Mouse (Mus musculus) embryo, embryonic 10 days (tissue): ENCODE measurements around the gene Slc9a9.

Source experiments
- DNase-seq: peaks from one replicate; pipeline ENCODE4 v3.0.0-alpha.2; 2015; ENCODE audit warnings: low spot score

Slc9a9 gene

DNA sequence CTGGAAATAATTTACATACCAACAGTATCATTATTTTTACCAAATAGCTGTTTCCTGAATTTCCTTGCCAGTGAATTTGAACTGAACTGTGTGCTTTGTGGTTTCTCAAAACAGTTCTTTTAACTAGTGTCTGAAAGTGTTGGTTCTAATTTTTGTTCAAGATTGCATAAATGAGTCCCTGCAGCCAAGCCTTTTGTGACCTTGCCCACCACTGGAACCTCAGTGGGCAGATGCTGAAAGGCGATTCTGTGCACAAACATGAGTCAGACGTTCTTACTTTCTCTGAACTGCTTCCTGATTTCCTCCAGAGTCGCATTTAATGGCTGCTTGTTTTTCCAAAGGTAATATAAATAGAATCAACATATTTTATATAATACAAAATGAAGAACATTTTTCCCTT lies 281.0 kb downstream of the Slc9a9 start:
- no peak for DNase-seq

DNA sequence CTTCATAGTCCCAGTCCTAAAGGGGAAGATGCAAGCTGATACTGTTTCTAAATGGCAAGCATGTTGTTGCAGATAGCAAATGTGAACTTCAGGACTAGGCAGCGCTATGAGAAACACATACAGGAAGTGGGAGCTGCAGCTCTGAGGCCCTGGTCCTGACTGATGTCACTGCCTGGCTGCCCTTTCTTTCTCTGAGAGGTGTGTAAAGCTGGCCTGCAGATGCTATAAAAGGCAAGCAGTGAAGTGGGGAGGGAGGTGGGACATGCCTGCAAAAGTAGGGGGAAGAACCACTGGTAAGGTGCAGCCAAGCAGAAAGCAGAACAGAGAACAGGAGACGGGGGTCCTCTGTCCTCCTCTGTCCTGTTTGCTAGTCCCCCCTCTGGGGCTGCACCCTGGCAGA lies 285.9 kb downstream of the Slc9a9 start:
- no peak for DNase-seq

DNA sequence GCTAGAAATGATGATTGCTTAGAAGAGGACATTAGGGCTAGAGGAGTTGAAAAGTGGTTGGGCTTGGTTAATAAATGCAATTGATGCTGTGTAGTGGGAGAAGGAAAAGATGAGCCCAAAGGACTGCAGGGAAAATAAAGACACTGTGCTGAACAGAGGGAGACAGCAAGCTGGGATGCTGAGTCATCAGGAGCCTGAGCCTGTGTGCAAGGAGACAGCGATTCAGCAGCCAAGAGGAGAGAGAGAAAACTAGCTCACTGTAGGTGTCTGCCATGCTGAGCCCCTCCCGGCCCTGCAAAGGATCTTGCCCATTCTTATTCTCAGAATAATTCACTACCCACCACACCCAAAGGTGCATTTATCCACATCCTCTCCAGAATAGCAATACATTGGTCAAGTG lies 288.7 kb downstream of the Slc9a9 start:
- no peak for DNase-seq

DNA sequence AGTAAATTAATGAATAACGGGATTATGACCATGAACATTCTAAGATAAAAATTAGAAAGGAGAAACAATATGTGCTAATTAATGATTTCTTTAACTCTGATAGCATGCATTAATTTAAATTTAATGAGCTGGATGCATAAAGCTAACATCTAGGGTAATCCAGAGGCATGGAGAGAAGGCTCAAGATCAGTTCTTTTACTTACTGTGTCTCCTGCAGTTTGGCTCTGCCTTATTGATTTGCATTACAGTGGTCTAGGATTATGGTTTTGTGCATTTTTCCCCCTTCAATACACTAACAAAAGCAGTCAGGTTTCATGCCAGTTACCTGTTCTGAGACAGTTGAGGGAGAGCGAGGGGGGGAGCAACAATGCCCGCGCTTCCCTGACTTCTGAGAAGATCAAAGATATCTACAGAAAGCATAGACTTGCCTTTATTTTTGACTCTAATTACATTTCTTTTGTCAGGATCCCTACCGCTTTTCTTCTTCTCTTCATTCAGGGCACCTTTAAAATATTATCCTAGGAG lies 298.9 kb downstream of the Slc9a9 start:
- DNase-seq, result no peak

DNA sequence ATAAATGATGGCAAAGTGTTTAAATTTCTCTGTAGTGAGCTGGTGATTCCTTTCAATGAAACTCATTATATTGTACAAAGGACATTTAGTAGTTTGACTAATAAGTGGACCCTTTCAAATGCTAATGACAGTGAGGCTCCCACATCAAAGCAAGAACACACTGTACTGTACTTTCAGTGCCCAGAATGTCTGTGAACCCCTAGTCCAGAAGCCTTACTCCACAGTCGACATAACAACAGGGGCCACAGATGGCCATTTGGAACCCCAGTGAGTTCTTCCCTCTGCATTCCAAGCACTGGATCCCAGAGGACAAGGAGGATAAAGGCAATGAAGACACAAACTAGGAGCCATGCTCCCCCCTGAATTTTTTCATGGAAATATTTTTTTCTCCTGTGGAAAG lies 299.4 kb downstream of the Slc9a9 start:
- DNase-seq, result no peak

DNA sequence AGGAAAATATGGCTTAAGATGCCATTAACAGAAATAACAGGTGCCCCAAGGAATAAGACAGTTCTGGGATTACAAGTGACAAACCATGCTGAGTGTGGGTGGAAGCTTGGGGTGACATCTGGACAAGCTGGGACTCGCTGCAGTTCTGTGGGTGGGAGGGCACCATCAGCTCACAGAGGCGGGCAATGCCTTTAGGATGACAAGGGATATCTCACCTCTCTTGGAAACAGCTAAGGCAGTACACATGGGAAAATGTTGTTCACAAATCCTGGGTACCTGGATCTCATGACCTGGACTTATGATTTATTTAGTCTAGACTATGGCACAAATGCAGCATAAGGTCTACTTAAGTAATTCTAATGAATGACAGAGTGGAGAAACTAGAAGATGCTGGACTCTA lies 302.3 kb downstream of the Slc9a9 start:
- no peak for DNase-seq

DNA sequence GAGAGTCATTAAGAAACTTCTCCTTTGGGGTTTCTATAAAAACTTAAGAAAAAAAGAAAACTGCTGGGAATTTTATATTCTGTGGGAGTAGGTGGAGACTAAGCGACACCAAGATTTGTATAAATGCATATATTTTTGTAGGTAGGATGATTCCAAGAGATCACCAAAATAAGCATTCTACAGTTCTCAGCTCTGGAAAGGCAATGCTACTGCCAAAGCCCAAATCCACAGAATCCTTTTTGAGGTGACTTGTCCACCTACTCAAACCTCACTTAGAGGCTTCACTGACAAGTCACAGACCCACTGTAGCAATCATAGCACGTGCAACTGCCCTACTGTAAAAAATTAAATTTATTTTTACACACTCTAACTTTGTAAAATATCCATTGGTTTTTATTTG lies 303.0 kb downstream of the Slc9a9 start:
- DNase-seq, result no peak

DNA sequence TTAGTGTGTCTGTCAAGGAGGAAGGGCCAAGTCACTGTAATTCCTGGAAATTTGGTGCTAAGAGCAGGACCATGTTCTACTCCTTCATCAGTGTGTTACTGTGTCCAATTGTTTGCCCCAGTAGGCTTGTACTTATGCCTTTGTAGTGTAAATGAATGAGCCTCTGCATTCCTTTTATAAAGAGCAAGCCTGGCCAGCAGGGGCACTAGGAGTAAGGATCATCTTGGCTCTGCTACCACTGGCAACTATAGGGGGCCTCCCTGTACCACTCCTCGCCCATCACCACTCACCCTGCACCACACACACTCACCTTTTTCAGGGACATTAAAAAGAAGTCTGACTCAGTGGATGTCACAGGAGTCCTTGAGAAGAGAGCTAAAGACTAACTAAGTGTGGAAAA lies 306.5 kb downstream of the Slc9a9 start:
- DNase-seq, result no peak

DNA sequence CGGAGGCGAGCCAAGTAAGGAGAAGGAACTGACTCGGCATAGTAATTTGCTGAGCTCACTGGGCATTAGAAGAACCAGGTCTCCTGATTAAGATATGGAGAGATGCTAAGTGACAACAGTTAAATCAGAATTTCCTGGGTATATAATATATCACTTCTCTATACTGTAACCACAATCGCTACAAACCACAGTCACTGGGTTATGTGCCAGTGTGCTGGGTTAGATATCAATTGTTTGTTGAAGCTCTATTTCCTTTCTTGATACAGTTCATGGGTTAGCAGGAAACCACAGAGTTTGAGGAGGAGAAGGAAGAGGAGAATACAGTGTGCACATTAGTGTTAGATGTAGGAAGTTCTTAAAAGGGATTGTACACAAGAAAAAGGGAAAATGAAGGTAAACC lies 323.9 kb downstream of the Slc9a9 start:
- no peak for DNase-seq

DNA sequence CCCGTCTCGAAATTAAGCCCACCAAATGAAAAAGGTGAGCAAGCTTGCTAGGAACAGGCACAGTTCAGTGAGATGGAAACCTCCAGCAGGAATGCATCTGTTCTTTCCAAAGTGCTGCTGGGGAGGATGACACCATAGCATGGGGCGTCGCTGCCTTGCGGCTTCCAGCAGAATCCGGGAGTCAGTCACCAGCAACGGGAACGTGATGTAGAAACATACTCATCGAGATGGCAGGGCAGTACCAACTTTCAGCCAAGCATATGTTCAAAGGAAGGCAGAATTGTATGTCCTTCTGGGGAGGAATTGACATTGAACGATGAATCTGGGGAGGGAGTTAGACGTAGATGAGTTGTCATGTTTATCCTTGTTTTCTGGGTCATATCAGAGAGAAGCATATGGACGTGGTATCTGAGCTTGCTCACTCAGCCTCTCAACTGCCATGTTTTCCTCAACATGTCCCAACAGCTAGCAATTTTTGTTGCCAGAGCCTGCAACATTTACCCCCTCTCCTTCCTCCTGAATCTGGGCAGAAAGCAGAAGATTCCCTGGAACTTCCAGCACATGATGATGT lies 350.5 kb downstream of the Slc9a9 start:
- no peak for DNase-seq

DNA sequence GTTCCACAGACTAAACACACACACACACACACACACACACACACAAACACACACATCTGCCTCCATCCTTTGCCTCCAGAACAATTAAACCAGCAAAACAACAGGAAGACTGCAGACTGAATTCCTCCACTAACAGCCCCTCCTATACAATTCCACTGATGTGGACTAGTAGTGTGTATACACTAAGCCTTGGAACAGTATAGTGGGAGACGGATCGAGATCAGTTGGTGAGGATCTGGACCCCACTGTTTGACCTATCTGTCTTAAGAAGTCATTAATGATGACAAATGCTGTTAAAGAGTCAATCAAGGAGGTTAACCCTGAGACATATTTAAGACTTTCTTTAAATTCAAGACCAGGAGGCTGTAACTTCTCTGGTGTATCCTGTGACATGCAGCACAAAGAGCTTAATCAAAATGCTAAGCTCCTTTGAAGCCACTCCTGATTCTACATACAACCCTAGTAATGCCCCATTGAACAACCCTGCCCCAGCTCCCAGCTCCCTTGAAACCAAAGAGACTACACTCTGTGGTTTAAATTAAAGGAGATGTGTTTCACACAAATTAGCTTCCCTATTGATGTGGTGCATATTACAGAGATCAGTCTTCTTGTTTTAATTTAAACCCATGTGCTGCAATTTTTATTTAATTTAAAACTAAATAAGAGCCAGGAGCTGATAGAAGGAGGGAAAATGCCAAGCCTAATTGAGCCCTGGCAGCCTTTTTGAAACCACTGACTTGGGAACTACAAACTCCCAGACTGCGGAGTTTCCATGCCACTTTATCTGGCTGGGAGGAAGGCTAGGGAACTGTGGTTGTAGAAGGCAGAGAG lies 364.6 kb downstream of the Slc9a9 start:
- no peak for DNase-seq

DNA sequence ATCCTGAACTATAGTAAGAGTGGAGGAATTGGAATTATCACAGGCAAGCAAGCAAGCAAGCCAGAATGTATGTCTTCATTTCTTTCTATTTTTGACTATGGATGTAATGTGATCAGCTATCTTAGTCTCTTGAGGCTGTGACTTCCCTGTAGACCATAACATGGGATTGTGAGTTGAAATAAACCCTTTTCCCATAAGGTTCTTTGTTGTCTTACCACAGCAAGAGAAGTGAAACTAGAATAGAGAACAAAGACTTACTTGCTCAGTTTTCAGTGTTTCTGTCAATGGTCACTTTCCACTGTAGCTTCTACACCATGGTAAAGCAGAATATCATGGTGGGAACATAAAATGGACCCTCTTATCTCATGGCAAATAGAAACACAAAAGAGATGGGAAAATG lies 366.5 kb downstream of the Slc9a9 start:
- no peak for DNase-seq

DNA sequence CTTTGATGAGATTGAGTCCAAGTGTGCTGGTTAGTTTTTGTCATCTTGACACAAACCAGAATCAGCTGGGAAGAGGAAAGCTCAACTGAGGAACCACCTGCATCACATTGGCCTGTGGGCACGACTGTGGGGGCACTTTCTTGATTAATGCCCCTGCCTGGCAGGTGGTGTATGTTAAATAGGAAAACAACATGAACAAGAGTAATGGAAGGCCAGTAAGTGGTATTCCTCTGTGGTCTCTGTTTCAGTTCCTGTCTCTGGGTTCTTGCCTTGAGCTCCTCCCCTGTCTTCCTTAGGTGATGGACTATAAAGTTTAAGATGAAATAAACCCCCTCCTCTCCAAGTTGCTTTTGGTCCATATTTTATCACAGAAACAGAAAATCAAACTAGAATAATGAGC lies 372.7 kb downstream of the Slc9a9 start:
- DNase-seq, result no peak

DNA sequence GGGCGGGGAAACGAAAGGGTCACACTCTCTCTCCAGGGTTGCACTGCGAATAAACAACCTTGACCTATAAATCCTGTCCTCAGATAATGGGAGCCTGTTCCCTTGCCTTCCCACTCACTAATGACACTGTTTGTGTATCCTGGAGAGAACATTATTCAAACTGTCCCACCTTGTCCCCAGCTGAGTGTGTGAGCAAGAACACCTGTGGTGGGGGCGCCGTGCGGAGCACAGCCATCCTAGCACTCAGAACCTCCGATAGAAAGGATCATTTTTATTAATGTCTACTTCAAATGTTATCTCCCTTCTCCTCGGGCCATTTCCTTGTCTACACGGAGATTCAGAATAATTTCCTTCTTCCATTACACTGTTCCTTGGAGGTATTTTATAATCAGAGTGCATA lies 382.5 kb downstream of the Slc9a9 start:
- no peak for DNase-seq

DNA sequence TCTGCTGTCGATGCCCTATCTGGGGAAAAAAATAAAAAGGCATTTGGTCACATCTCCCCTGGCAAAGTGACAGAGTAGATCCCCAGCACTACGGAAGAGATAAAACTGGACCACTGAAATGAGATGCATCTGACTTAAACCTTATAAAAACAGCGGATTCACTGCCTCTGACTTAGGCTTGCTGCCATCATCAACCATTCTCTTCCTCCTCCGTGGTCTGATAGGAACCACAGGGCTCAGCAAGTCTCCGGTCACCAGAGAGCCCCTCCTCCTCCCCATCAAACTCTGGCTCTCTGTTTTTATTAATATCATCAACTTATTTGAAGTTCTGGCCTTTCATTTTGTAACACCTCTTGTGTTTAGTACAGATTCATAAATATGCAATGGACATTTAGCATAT lies 383.5 kb downstream of the Slc9a9 start:
- no peak for DNase-seq

DNA sequence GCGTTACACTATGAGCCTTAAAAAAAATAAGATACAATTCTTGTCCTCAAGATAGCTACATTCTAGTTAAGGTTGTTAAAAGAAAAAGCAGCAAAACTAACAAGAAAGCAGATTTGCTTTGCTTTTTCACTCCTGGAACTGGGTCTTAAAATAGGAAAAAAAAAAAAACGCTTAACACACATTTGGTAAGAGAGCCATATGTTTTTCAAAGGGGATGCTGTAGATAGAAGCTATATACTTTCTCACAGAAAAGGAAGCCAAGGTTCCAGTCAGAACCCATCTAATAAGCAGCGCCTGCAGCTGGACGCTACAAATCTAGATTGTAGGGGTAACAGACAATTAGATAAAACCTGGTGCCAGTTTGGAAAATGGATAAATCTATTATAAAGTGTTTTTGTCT lies 386.1 kb downstream of the Slc9a9 start:
- no peak for DNase-seq

DNA sequence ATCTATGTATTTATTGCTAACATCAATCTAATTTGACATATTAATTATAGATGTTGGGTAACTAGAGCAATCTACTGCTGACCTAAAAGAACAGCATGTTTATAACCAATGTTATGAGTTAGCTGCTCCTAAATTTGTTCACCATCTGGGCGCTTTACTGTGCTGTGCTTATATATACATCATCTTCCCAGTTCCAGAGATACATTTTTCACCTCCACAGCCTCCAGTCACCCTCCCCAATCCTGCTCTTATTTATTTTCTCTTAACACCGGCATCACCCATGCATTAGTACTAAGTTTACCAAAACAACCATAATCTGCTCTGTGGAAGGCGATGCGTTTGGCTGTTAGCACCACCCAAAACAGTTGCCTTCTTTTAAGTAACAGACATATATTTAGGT lies 391.0 kb downstream of the Slc9a9 start:
- no peak for DNase-seq

DNA sequence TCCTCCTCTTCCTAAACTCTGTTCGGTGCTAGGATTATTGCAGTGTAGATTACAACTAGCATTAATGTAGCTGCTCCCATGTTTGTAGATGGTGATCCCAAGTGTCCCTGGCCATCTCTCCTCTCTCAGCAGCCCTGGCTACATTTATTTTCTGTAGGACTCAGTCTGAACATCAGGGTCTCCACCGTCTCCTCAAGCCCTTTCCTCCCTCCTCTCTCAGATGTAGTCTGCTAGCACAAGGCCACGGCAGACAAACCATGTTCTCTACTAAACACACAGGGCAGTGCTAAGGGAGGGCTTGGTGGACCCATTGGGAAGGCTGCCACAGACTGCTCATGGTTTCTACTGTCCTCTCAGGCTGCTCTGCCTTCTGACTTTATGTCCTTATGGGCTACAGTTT lies 397.3 kb downstream of the Slc9a9 start:
- DNase-seq, result no peak

DNA sequence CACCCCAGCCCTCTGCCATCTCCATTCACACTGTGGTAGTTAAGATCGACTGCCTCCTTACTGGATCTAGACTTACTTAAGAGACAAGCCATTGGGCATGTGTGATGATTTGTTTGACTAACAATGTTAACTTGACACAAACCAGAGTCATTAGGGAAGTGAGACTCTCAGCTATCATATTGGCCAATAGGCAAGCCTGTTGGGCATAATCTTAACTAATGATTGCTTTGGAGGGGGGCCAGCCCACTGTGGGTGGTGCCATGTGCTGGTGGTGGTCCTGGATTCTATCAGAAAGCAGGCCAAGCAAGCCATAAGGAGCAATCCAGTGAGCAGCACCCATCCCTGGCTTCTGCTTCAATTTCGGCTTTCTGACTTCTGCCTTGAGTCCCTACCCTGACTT lies 398.8 kb downstream of the Slc9a9 start:
- DNase-seq, result no peak

DNA sequence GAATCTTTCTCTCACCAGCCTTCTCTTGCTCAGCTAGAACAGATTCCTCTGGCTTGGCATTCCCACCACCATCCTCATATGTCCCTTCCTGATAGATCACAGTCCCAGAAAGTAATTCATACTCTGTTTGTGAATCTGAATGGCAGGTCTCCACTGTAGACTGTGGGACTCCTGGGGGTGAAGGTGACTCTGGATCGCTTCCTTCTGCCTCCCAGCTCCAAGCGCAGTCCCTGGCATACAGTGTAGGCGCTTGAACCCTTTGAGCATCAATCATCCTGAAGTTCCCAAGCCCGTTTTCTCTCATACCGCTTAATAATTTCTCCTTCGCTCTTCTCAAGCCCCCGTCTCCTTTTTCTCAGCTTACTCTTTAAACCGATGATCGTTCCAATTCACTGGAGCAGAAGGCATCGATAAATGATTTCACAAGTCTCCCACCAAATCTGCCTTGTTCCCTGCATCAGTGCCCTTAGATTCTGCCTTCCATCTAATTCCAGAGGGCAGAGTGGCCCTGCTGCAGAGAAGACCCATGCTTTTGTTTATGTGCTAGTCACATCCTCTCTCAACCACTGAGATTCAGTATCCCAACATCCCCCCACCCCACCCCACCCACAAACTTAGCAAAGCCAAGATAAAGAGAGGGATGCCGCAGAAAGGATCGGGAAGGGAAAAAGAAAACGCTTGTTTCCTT lies 401.3 kb downstream of the Slc9a9 start:
- DNase-seq, result no peak

DNA sequence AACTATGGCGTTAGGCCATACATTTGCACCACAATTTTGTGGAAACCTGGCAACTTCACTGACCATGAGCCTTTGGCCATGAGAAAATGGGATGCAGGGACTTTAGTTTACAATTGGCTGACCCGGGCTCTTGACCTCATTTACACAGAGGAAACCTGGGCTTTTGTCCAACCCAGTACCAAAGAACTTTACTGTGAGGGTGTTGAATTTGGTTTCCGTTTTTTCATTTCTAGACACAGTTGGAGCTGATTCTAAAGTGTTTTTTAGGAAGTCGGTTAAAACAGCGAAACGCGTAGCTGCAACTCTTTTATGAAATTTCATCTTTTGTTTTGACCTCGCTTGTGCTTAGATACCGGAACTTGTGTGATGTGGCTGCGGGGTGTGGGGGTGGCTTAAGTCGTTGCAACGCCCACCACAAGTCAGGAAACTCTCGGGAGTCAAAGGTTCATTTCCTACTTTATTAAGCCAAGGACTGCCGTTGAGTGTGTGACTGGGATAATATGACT lies 402.8 kb downstream of the Slc9a9 start:
- no peak for DNase-seq

DNA sequence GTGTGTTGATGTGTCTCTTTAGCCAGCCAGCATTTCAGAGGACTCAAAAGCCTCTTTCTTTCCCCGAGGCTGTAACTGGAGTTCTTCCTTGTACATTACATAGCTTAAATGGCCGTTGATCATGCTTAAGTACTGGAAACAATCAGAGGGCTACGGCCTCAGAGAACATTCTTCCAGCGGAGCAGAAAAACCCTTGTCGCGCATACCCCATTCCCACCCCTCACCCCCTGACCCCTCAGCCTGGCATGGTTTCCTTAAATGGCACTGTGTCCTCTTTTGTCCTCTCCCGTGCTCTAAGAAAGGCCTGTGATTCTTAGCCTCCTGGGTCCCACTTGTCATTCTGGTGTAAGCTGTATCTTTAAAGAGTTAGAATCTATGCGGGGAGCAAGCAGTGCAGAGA lies 404.0 kb downstream of the Slc9a9 start:
- peak; percentile 13 for DNase-seq

DNA sequence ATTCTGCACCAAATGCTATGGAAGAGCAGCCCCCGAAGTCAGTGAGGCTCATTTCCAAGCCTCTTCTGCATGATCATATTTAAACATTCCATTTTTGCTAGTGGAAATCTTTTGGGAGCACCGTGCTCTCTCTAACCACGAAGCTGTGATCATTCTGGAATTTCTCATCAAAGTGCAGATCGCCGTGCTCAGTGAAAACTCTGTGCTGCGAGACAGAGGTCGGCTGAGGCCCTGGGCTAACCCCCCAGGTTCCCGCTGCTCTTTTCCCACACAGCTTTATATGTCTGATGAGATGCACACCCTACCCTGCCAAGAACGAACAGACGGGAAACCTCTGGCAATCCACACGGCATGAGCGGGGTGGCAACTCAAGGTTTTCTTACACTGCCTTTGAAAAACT lies 406.1 kb downstream of the Slc9a9 start:
- DNase-seq, result no peak
